Mouse (Mus musculus): ENCODE measurements around the gene Gpr137.

DNA sequence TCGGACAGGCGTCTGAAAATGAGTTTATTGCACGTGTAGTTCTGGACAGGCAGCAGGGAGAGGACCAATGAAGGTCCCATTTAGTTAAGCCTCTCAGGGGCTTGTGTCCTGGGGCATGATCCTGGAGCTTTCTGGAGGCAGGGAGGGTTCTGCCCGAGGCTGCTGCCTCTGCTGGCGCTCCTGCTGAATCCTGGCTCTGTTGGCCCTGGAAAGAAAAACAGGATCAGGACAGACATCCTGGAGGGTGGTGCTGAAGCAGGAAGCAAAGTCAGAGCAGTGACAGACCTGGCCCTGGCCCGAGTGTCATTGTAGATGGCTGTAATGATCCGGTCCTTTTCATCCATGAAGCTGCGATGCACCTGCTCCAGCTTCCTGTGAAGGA lies 45.6 kb upstream of the Gpr137 start:
- TF ChIP-seq CEBPB (IDR thresholded peaks at IDR 0.05; ENCODE audit: insufficient read depth, poor library complexity, severe bottlenecking) (no peak), POLR2A (IDR thresholded peaks at IDR 0.05; ENCODE audit: insufficient read length, low read depth) (no peak), E2F4 (IDR thresholded peaks at IDR 0.05; ENCODE audit: insufficient read depth) (no peak)

Measured in myocyte (in vitro differentiated cells).